Mouse (Mus musculus) ES-E14 (cell line): ENCODE results near the gene Odf4. TPM values are rescaled to one million over a fixed set of nuclear protein-coding genes. Genes with fewer than 3 reads are reported as not detected.
"Not testable (repeated sequence)": the region's sequence is repeated elsewhere in the genome, so short reads cannot be mapped to it uniquely, and the experiment has no call there.

Experiments
- DNase-seq: peaks from one replicate; pipeline ENCODE4 v3.0.0-alpha.2; 2013; ENCODE audit warnings: low read depth, low spot score
- H3K27ac ChIP-seq: 2 replicates; pipeline ENCODE4 v1.5.1; 2012; ENCODE audit warnings: low read depth, mild to moderate bottlenecking, low read length, moderate library complexity, mixed read lengths; ENCODE audit not compliant: poor library complexity, insufficient read depth, severe bottlenecking
- H3K36me3 ChIP-seq: 2 replicates; pipeline ENCODE4 v1.6.1; 2012; ENCODE audit warnings: mild to moderate bottlenecking, low read length, moderate library complexity, mixed read lengths; ENCODE audit not compliant: control insufficient read depth, poor library complexity, insufficient read depth, severe bottlenecking
- H3K4me1 ChIP-seq, 2 experiments: fragments of 150-350 bp in 1 of 2; sonication (generic) in 1 of 2; 2 replicates each; pipeline ENCODE4 v1.6.1; 2012; ENCODE audit warnings: low read length in 2 of 2, mild to moderate bottlenecking in 1 of 2, mixed read lengths in 1 of 2; ENCODE audit not compliant: control insufficient read depth in 2 of 2, insufficient read depth in 2 of 2, poor library complexity in 1 of 2
- H3K4me3 ChIP-seq, 2 experiments: fragments of 150-350 bp in 1 of 2; sonication (generic) in 1 of 2; 2 replicates each; pipeline ENCODE4 v1.5.1; 2012; ENCODE audit warnings: low read length in 2 of 2, low read depth in 1 of 2, mild to moderate bottlenecking in 1 of 2, mixed read lengths in 1 of 2; ENCODE audit not compliant: insufficient read depth in 1 of 2, poor library complexity in 1 of 2, severe bottlenecking in 1 of 2
- H3K9ac ChIP-seq: 2 replicates; pipeline ENCODE4 v1.6.1; 2012; ENCODE audit warnings: low read depth, mild to moderate bottlenecking, low read length, mixed read lengths; ENCODE audit not compliant: poor library complexity, insufficient read depth, severe bottlenecking
- H3K9me3 ChIP-seq: fragments of 150-350 bp; sonication (generic); 2 replicates; pipeline ENCODE4 v1.6.1; 2012; ENCODE audit warnings: low read depth, mild to moderate bottlenecking, low read length; ENCODE audit not compliant: control insufficient read depth, insufficient read depth
- CHD2 ChIP-seq: IDR thresholded peaks from 2 replicates; pipeline ENCODE4 v1.6.1; 2014; ENCODE audit warnings: mild to moderate bottlenecking, low read depth, low read length, inconsistent platforms
- HCFC1 ChIP-seq: IDR thresholded peaks from 2 replicates; pipeline ENCODE4 v1.6.1; 2012; ENCODE audit warnings: low read length, inconsistent platforms, borderline replicate concordance; ENCODE audit not compliant: insufficient read depth
- MAFK ChIP-seq: IDR thresholded peaks from 2 replicates; pipeline ENCODE4 v1.6.1; 2014; ENCODE audit warnings: mild to moderate bottlenecking, low read depth, low read length, inconsistent platforms; ENCODE audit not compliant: insufficient read depth
- ZC3H11A ChIP-seq: IDR thresholded peaks from 2 replicates; pipeline ENCODE4 v1.6.1; 2012; ENCODE audit warnings: low read depth, mild to moderate bottlenecking, inconsistent platforms, low read length, borderline replicate concordance
- ZNF384 ChIP-seq: IDR thresholded peaks from 2 replicates; pipeline ENCODE4 v1.6.1; 2012; ENCODE audit warnings: low read depth, low read length, inconsistent platforms
- in situ Hi-C, 2 experiments: fragments of 600-800 bp; cut with MboI; formaldehyde crosslinking; loops; one replicate each; pipeline ENCODE4 v1.15.1; 2025; ENCODE audit warnings: low sequenced_read_pairs in 2 of 2, inconsistent platforms in 1 of 2; ENCODE audit not compliant: unreplicated experiment in 2 of 2
- total RNA-seq: library from RNA; depleted of rRNA; stranded (reverse); fragments of 300-350 nt; gene quantifications from 2 replicates; pipeline ENCODE4 v1.2.3, GENCODE M21; 2012

The Odf4 gene
- total RNA-seq, 1 experiment: not detected

DNA sequence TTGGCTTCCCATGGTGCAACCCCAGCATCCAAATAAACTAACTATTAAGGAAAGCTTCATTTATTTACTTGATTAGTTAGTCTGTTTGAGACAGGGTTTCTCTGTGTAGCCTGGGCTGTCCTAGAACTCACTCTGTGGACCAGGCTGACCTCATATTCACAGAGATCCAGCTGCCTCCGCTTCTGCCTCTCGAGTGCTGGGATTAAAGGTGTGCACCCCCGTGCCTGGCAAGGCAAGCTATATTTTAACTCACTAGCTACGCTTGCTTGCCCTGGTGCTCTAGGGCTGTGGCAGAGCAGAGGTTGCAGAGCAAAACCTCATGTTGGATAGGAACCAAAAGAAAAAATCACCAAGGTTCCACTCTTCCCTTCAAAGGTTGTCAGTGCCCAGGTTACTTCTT, 13.6 kb upstream of the Odf4 start:
- in situ Hi-C loops: no loop called here
- H3K27ac ChIP-seq: no peak overlapping the region

DNA sequence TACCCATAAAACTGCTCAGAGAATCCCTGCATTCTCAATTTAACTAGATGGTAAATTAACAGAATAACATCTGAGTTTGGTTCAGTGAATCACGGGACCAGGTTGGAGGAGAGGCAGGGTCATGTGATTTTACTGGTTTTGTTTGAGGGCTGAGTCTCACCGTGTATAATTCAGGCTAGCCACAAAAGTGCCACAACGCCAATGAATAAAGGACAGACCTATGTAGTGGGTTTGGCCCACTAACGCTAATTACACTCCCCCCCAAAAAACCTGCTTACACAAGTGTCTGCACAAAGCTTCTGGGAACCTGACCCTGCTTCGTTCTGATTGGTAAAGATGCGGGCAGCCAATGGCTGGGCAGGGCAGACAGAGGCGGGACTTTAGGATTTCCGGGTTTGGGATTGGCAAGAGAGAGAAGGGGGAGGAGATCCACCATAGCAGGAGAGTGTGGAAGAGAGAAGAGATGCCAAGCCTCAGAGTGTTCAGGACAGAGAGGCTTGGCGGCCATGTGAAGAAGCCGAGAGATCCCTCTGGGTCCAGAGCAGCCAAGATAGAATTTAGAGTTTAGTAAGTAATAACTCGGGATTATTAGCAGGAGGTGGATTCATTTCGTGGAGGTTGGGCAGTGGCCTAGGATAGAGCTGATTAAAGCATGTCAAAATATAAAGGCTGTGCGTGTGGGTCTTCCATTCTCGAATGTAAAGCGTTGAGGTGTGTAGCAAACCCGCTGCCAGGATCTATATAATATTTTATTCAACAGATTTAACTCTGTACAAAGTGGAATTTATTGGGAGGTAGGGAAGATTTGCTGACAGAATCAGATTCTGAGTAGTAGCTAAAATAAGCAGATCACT, 12.8 kb upstream of the Odf4 start:
- Histone ChIP-seq H3K4me3 (peak overlapping the region; percentile 54 to 85), H3K9me3 (no peaks in the 10 kb centered on the region), H3K4me1 (peaks cover 0 to 2% of the 10 kb centered on the region in 2 experiments; a peak in 1 of 4 replicates), H3K36me3 (0 out of 2 replicates have a peak, but pooled peaks cover 3% of the 10 kb centered on the region), H3K9ac (peak overlapping the region; percentile 56; the same call in 1 of the 2 replicates), H3K27ac (no peak overlapping the region)
- peak; percentile 84 for DNase-seq
- TF ChIP-seq CHD2 (no peak), ZNF384 (no peak), ZC3H11A (no peak), HCFC1 (no peak)
- in situ Hi-C loops: no loop called here

More for the DNA sequence above, 13.6 kb upstream of the Odf4 start:
- Histone ChIP-seq H3K4me3 (no peak overlapping the region; a peak in 1 of 4 replicates), H3K9me3 (no peaks in the 10 kb centered on the region), H3K36me3 (0 out of 2 replicates have a peak, but pooled peaks cover 3% of the 10 kb centered on the region), H3K9ac (no peak overlapping the region), H3K4me1 (peaks cover 0 to 2% of the 10 kb centered on the region in 2 experiments; a peak in 1 of 4 replicates)
- DNase-seq: no peak
- no peak for TF ChIP-seq ZC3H11A
- no peak for TF ChIP-seq CHD2
- TF ChIP-seq ZNF384: no peak
- TF ChIP-seq MAFK: no peak
- no peak for TF ChIP-seq HCFC1

DNA sequence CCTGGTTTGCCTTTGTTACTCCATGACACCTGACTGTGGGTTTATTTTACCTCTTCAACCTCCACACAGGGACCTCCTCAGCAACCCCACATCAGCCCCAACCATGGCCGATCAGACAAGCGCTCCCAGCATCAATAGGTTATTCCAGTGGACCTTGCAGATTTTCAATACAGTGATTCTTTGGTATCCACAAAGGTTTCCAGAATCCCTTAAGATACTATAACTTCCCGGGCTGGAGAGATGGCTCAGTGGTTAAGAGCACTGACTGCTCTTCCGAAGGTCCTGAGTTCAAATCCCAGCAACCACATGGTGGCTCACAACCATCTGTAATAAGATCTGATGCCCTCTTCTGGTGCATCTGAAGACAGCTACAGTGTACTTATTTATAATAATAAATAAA, 10.1 kb upstream of the Odf4 start:
- DNase-seq, H3K4me3 ChIP-seq, in situ Hi-C loops, H3K4me1 ChIP-seq, H3K36me3 ChIP-seq, H3K27ac ChIP-seq, H3K9me3 ChIP-seq, H3K9ac ChIP-seq: not testable (repeated sequence)

DNA sequence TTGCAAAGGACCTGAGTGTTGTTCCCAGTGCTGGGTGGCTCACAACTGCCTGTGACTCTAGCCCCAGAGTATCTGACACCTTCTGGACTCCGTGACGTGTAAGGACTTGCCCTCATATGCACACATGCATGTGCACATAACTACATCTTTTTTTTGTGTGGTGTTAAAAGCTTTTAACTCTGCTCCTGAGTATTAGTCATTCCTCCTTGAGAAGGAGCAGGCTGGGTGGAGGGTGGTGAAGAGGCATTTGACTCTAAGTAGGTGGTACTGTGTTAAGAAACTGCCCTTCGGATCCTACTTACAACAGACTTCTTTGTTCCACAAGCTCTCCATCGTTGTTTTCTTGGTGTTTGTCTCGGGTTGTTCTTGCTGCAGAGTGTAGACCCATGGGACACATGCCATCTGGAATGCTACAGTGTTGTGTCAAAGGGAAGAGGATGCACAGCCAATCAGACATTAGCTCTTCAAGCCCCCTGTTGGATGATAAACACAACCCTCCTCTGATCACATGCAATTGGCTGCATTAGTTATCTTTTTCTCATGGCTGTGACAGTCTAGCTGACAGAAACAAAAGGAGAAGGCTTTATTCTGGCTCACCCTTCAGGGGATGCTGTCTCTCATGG, 7.1 kb upstream of the Odf4 start:
- Histone ChIP-seq H3K27ac (no peak overlapping the region), H3K36me3 (no peaks in the 10 kb centered on the region), H3K9ac (no peak overlapping the region), H3K4me3 (no peak overlapping the region), H3K4me1 (no peaks in the 10 kb centered on the region), H3K9me3 (no peaks in the 10 kb centered on the region)
- in situ Hi-C loops: no loop called here
- DNase-seq: no peak
- TF ChIP-seq MAFK (no peak), ZNF384 (no peak), CHD2 (no peak)

DNA sequence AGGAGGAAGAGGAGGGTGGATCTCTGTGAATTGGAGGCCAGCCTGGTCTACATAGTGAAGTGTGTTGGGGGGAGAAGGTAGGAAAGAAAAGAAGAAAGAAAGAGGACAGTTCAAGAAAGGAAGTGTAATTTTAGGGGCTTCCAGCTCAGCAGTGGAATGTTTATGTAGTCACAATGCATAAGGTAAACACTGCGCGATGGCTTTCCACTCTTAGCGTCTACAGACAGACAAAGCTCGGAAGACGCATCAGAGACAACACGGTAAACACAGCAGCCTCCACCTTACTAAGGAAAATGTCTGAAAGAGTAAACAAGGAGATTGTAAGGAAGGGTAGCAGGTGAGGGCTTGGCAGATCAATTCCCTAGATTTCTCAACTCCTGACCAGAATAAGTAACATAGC, 3.1 kb upstream of the Odf4 start:
- H3K4me1 ChIP-seq: peaks cover 0 to 3% of the 10 kb centered on the region in 2 experiments; a peak in 1 of 4 replicates
- no peaks in the 10 kb centered on the region for H3K36me3 ChIP-seq
- H3K9me3 ChIP-seq: no peaks in the 10 kb centered on the region
- no peak for TF ChIP-seq HCFC1
- TF ChIP-seq ZC3H11A: no peak
- no peak for TF ChIP-seq MAFK
- no peak for TF ChIP-seq ZNF384
- no peak for TF ChIP-seq CHD2
- no peak overlapping the region for H3K9ac ChIP-seq
- DNase-seq: no peak
- H3K4me3 ChIP-seq: no peak overlapping the region
- no peak overlapping the region for H3K27ac ChIP-seq
- in situ Hi-C loops: no loop called here
